Mouse (Mus musculus) kidney, postnatal 0 days (tissue): Measurements from ENCODE around the gene Nkx6-2. TPM values are rescaled to one million over a fixed set of nuclear protein-coding genes. Genes with fewer than 3 reads are reported as not detected.

Experiments
- ATAC-seq: fragments of 200-750 bp; cut with Nextera tagmentation; replicated peaks from 2 replicates; pipeline ENCODE4 v1.8.0; 2017; ENCODE audit warnings: low read depth, moderate number of reproducible peaks, moderate TSS enrichment, moderate library complexity; ENCODE audit not compliant: low FRiP score
- DNase-seq: peaks from one replicate; pipeline ENCODE4 v3.0.0-alpha.2; 2016; ENCODE audit warnings: low spot score
- H3K27ac ChIP-seq: fragments of 300-500 bp; sonication (generic); 2 replicates; pipeline ENCODE4 v1.5.1; 2014; ENCODE audit warnings: mild to moderate bottlenecking
- H3K27me3 ChIP-seq: fragments of 300-500 bp; sonication (generic); 2 replicates; pipeline ENCODE4 v1.6.1; 2014; ENCODE audit warnings: low read length, mixed read lengths; ENCODE audit not compliant: insufficient read depth
- H3K36me3 ChIP-seq: fragments of 300-500 bp; sonication (generic); 2 replicates; pipeline ENCODE4 v1.6.1; 2014; ENCODE audit warnings: low read length, mixed read lengths; ENCODE audit not compliant: insufficient read depth
- H3K4me1 ChIP-seq: fragments of 300-500 bp; sonication (generic); replicated peaks from 2 replicates; pipeline ENCODE4 v1.6.1; 2014; ENCODE audit warnings: antibody characterized with exemption, low read length, mixed read lengths; ENCODE audit not compliant: insufficient read depth
- H3K4me2 ChIP-seq: fragments of 300-500 bp; sonication (generic); 2 replicates; pipeline ENCODE4 v1.6.1; 2014; ENCODE audit warnings: mild to moderate bottlenecking, low read length, moderate library complexity, mixed read lengths
- H3K4me3 ChIP-seq: fragments of 300-500 bp; sonication (generic); replicated peaks from 2 replicates; pipeline ENCODE4 v1.5.1; 2014; ENCODE audit warnings: low read depth, low read length
- H3K9ac ChIP-seq: fragments of 300-500 bp; sonication (generic); 2 replicates; pipeline ENCODE4 v1.6.1; 2014; ENCODE audit warnings: low read depth, low read length
- H3K9me3 ChIP-seq: fragments of 300-500 bp; sonication (generic); replicated peaks from 2 replicates; pipeline ENCODE4 v1.6.1; 2016; ENCODE audit warnings: low read length, inconsistent platforms, mixed read lengths
- CTCF ChIP-seq: IDR thresholded peaks from 2 replicates; pipeline ENCODE4 v1.5.1; 2016; ENCODE audit warnings: antibody characterized with exemption, low read depth, mild to moderate bottlenecking, moderate library complexity
- WGBS: fragments of 180-500 bp; shearing (Covaris S2); extraction: QIAGEN DNeasy Blood & Tissue Kit; methylation state at CpG from one replicate; pipeline ENCODE4 v1.1.7; 2014; 5-methylcytosine and 5-hydroxymethylcytosine counted together
- polyA plus RNA-seq: library from polyadenylated mRNA; unstranded; fragments of >200 nt; fragmentation: Nextera tagmentation; extraction: Ambion mirVana; gene quantifications from 2 replicates; pipeline ENCODE4 v1.2.1, GENCODE M21; 2015

Gene Nkx6-2
- polyA plus RNA-seq, 1 experiment from 2014 or later, result 0.11 TPM

DNA sequence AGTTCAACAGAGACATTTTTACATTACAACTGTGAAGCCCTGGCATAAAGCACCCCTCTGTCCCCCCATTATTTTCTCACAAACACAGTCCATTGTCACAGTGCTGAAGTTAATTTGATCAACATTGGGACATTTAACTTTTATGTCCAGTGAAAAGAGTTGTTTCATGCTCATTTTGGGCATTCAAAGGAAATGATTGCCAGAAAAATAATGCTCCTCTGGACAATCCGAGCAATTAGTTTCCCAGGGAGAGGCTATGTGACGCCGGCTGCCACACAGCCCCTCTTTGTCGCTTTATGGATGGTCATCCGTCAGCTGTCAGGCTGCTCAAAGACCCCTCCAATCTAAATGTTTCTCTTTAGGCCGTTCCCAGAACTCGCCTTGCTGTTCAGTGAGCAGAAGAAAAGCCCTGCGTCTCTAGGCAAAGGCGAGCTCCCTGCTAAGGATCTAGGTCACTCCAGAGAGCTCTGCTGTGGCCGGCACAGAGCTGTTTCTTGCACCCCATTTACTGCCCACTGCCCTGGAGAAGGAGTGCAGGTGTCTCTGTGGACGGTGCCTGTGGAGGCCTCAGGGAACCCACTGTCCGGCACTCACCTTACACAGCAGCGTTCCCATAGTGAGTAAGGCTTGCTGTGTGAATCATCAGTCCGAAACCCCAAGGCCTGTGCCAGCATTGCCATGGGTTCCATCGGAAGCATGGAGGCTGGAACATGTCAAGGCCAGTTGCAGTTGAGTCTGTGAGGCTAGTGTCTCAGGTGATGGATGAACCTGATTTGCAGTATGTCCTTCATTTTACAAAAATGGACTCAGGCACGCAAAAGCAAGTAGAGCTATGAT lies 51.8 kb downstream of the Nkx6-2 start:
- Histone ChIP-seq H3K9me3 (no peaks in the 10 kb centered on the region), H3K27ac (no peak overlapping the region), H3K36me3 (peaks cover 35% of the 10 kb centered on the region; the same call in 1 of the 2 replicates), H3K4me3 (no peak overlapping the region), H3K4me1 (0 out of 2 replicates have a peak, but pooled peaks cover 3% of the 10 kb centered on the region), H3K27me3 (no peaks in the 10 kb centered on the region), H3K4me2 (no peak overlapping the region), H3K9ac (no peak overlapping the region)
- ATAC-seq, result no peak
- no peak for DNase-seq
- WGBS, result 43% methylated on average over 16 of the region's 16 CpGs
- no peak for TF ChIP-seq CTCF

Other genes with a start within 250 kb of the Nkx6-2 start
- gene Inpp5a, start 193.7 kb downstream of the Nkx6-2 start, polyA plus RNA-seq, result 21.0 and 24.3 TPM in 2 replicates
- 0.08 TPM in 1 of 2 replicates, not detected in the other for gene Cfap46, start 101.0 kb upstream of the Nkx6-2 start, polyA plus RNA-seq